ENCODE assay signal across 7 mouse cellular contexts in the genomic region with DNA sequence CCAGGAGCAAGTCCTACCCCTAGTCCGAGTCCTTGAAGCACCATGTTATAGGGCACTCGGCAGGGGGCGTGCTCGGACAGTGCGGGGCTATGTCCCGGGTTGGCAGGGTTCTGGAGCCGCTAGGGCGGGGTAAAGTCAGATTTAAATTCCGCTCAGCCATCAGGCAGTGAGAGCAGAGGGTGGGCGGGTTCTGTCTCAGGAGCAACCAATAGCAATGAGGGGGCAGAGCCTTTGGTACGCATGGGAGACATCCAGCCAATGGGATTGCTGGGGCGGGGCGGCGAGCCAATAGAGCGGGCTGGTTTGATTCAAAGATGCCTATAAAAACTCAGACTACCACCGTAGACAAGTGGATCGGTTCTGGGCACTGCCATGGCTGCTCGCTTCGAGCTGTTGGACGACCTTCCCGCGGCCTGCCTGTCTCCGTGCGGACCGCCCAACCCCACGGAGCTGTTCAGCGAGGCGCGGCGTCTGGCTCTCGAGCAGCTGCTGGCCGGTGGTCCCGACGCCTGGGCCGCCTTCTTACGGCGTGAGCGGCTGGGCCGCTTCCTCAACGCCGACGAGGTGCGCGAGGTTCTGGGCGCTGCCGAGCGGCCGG. TPM values are rescaled to one million over a fixed set of nuclear protein-coding genes. Genes with fewer than 3 reads are reported as not detected.
DNase-seq lines count a peak whose midpoint lies in the region; ATAC-seq lines count a peak whose summit lies in the region.

A gene (plus strand): TSS at position 352 of the 598 bp plus-strand sequence.

- peaks cover 34% of the 10 kb centered on the region for H3K4me1 ChIP-seq in intestine, embryonic 16.5 days (ENCODE audit: control insufficient read depth, insufficient read depth, low read length)
- peaks cover 26% of the 10 kb centered on the region for H3K4me1 ChIP-seq in midbrain, embryonic 11.5 days (ENCODE audit: control insufficient read depth, insufficient read depth, low read length)

- H3K27me3 ChIP-seq in intestine, embryonic 16.5 days (replicated peaks; ENCODE audit: control insufficient read depth, insufficient read depth, low read length): no peaks in the 10 kb centered on the region
- H3K27me3 ChIP-seq in midbrain, embryonic 11.5 days (ENCODE audit: control insufficient read depth, insufficient read depth, low read length): no peaks in the 10 kb centered on the region

- H3K4me2 ChIP-seq in intestine, embryonic 16.5 days (ENCODE audit: low read depth, low read length): peak within 1 kb of the TSS; percentile 95
- H3K4me2 ChIP-seq in midbrain, embryonic 11.5 days: peak within 1 kb of the TSS; percentile 84

- H3K9me3 ChIP-seq in intestine, embryonic 16.5 days (ENCODE audit: control insufficient read depth, low read length): no peaks in the 10 kb centered on the region
- no peaks in the 10 kb centered on the region for H3K9me3 ChIP-seq in midbrain, embryonic 11.5 days (ENCODE audit: control insufficient read depth, low read length)

- peak; percentile 97 for ATAC-seq in intestine, embryonic 16.5 days
- peak; percentile 99 for ATAC-seq in midbrain, embryonic 11.5 days (ENCODE audit: low FRiP score)

- H3K27ac ChIP-seq in intestine, embryonic 16.5 days (ENCODE audit: low read length): peak within 1 kb of the TSS; percentile 73
- peak within 1 kb of the TSS; percentile 35 for H3K27ac ChIP-seq in midbrain, embryonic 11.5 days (ENCODE audit: low read depth, low read length)

- DNase-seq in adrenal gland, adult 8-10 months: peak; percentile 94
- peak; percentile 97 for DNase-seq in embryo, embryonic 9.5 days (ENCODE audit: extremely low spot score)
- DNase-seq in gastrocnemius, postnatal 4 days (ENCODE audit: low spot score in 2 of 2): peak; percentile 91 to 97
- peak; percentile 87 to 91 for DNase-seq in left cerebral cortex, postnatal 36 days (ENCODE audit: low spot score in 2 of 2)
- peak; percentile 99 for DNase-seq in midbrain, embryonic 11.5 days (ENCODE audit: low spot score, missing footprints)
- DNase-seq in skeletal muscle tissue, adult 2 months (ENCODE audit: low read depth, low spot score): peak; percentile 96

- H3K9ac ChIP-seq in intestine, embryonic 16.5 days (ENCODE audit: low read depth, low read length): peak within 1 kb of the TSS; percentile 82
- peak within 1 kb of the TSS; percentile 80 for H3K9ac ChIP-seq in midbrain, embryonic 11.5 days (ENCODE audit: low read length)

- peak within 1 kb of the TSS; percentile 80 for H3K4me3 ChIP-seq in intestine, embryonic 16.5 days (ENCODE audit: low read length)
- peak within 1 kb of the TSS; percentile 89 for H3K4me3 ChIP-seq in midbrain, embryonic 11.5 days (ENCODE audit: low read depth, low read length)

- no peaks in the 10 kb centered on the region for H3K36me3 ChIP-seq in intestine, embryonic 16.5 days (ENCODE audit: control insufficient read depth, insufficient read depth, low read length)
- no peaks in the 10 kb centered on the region for H3K36me3 ChIP-seq in midbrain, embryonic 11.5 days (ENCODE audit: control insufficient read depth, insufficient read depth, low read length)

- intact Hi-C loops in left cerebral cortex, postnatal 36 days (cut with DNase I): no loop called here

- WGBS in intestine, embryonic 16.5 days: under 1% methylated on average over 48 of the region's 48 CpGs
- WGBS in midbrain, embryonic 11.5 days: under 1% methylated on average over 48 of the region's 48 CpGs

RNA-seq across cellular contexts. Expression of the gene that starts here (rescaled TPM):
- under 1 TPM; 0.49 to 0.80 (median 0.65) TPM for total RNA-seq in adrenal gland, adult 8-10 months (2022)
- total RNA-seq in gastrocnemius, postnatal 4 days (2021): 1 to 10 TPM; 9.3 to 9.8 TPM
- 39.7 and 45.0 TPM in 2 replicates for polyA plus RNA-seq in intestine, embryonic 16.5 days (2015; fragmentation: Nextera tagmentation; extraction: Ambion mirVana)
- total RNA-seq in left cerebral cortex, postnatal 36 days (2021): 1 to 10 TPM; 1.6 to 2.2 TPM
- polyA plus RNA-seq in midbrain, embryonic 11.5 days (2014; fragmentation: Nextera tagmentation; extraction: Ambion mirVana): 48.5 and 48.8 TPM in 2 replicates

Comparison
In these comparisons a context has a peak if more than half of its experiments do, and no peak if none do; other contexts are left out.
1. Peak in every context shown above with its lines: DNase-seq, ATAC-seq, H3K4me3 ChIP-seq and H3K27ac ChIP-seq.
2. Peak in DNase-seq in adrenal gland, adult 8-10 months; RNA of the gene not detected or under 1 TPM.